8 mouse cellular contexts compared by ENCODE assay signal in the genomic region with DNA sequence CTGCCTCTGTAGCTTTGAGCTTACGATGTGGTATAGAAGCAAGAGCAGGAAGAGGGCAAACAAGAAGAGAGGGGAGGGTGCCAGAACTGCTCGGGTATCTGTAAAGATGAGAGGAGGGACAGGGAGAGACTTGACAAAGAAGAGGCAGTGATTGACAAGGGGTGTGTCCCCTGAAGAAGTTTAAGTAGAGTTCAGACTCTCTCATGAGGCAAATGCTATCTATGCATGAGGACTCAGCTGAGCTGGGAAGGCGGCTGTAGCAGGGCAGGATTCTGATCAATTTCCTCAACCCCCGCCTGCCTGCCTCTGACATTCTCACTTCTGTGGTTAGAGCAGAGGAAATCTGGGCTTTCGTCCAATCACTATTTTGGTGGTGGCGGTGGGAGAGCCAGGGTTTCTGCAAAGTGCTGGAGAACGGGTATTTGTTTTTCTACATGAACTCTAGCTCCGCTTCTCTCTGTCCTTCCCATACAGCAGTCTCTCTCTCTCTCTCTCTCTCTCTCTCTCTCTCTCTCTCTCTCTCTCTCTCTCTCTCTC. TPM values are rescaled to one million over a fixed set of nuclear protein-coding genes. Genes with fewer than 3 reads are reported as not detected.
DNase-seq lines count a peak whose midpoint lies in the region; ATAC-seq and TF ChIP-seq lines count a peak whose summit lies in the region.

No protein-coding gene starts in this region.

- dilution Hi-C loops in CH12.LX (cut with MboI; ENCODE audit: extremely low pct_ligation_motif_present, extremely low pct_unique_long_range_greater_than_20kb, low sequenced_read_pairs), result no loop called here

- peaks cover 43% of the 10 kb centered on the region for H3K27me3 ChIP-seq in CH12.LX (replicated peaks)
- peaks cover 3% of the 10 kb centered on the region; the same call in 1 of the 2 replicates for H3K27me3 ChIP-seq in hindbrain, embryonic 13.5 days

- H3K27ac ChIP-seq in CH12.LX (ENCODE audit: insufficient read depth, low read depth), result no peak overlapping the region
- H3K27ac ChIP-seq in hindbrain, embryonic 13.5 days, result peak overlapping the region; percentile 83

- peak; percentile 70 for ATAC-seq in hindbrain, embryonic 13.5 days (ENCODE audit: low FRiP score)

- in situ Hi-C loops in CH12.LX (cut with MboI; ENCODE audit: low pct_ligation_motif_present, low pct_unique_long_range_greater_than_20kb, low sequenced_read_pairs), result no loop called here

- H3K9ac ChIP-seq in CH12.LX (ENCODE audit: insufficient read depth, low read depth), result no peak overlapping the region
- H3K9ac ChIP-seq in hindbrain, embryonic 13.5 days, result peak overlapping the region; percentile 64

- TF ChIP-seq CTCF in CH12.LX (conservative IDR thresholded peaks at IDR 0.05 in 1 of 2, IDR thresholded peaks at IDR 0.05 in 1 of 2; ENCODE audit: low read depth in 2 of 2, low read length in 2 of 2), result no peak

- WGBS in hindbrain, embryonic 13.5 days, result 5% methylated on average over 8 of the region's 8 CpGs

- no peak for DNase-seq in CH12.LX (ENCODE audit: extremely low read depth)
- DNase-seq in brain, adult 2 months (ENCODE audit: low read depth, low spot score), result peak; percentile 95
- DNase-seq in frontal cortex, postnatal 36 days (ENCODE audit: low spot score in 2 of 2), result peak; percentile 85 to 92
- peak; percentile 83 to 95 for DNase-seq in layer of hippocampus, postnatal 14 days (ENCODE audit: low spot score in 2 of 2)
- peak; percentile 59 for DNase-seq in lung, postnatal 25 days (ENCODE audit: low spot score)
- DNase-seq in right cerebral cortex, postnatal 25 days, result peak; percentile 79
- no peak for DNase-seq in B cell, adult 2 months

- no peaks in the 10 kb centered on the region for H3K36me3 ChIP-seq in CH12.LX (replicated peaks in 1 of 2; ENCODE audit: control insufficient read depth in 1 of 2, insufficient read depth in 1 of 2, low read length in 1 of 2)
- 0 out of 2 replicates have a peak, but pooled peaks cover 3% of the 10 kb centered on the region for H3K36me3 ChIP-seq in hindbrain, embryonic 13.5 days

- no peak for TF ChIP-seq RAD21 in CH12.LX (IDR thresholded peaks at IDR 0.05; ENCODE audit: low read depth, low read length)

- no peak overlapping the region for H3K4me3 ChIP-seq in CH12.LX (replicated peaks in 1 of 3; ENCODE audit: low read depth in 2 of 3, low read length in 2 of 3, poor library complexity in 1 of 3)
- H3K4me3 ChIP-seq in hindbrain, embryonic 13.5 days, result peak overlapping the region; percentile 28

- H3K4me2 ChIP-seq in CH12.LX (ENCODE audit: insufficient read depth, low read depth, poor library complexity, severe bottlenecking), result peak overlapping the region; percentile 55
- peak overlapping the region; percentile 54 for H3K4me2 ChIP-seq in hindbrain, embryonic 13.5 days

- no peak for TF ChIP-seq POLR2A in CH12.LX (IDR thresholded peaks at IDR 0.05; ENCODE audit: low read depth, low read length)

- no peaks in the 10 kb centered on the region for H3K9me3 ChIP-seq in CH12.LX (replicated peaks; ENCODE audit: low read length)
- no peaks in the 10 kb centered on the region for H3K9me3 ChIP-seq in hindbrain, embryonic 13.5 days

- no peak for TF ChIP-seq EP300 in CH12.LX (IDR thresholded peaks at IDR 0.05; ENCODE audit: low read length)

- no peaks in the 10 kb centered on the region for H3K79me2 ChIP-seq in CH12.LX (replicated peaks; ENCODE audit: control insufficient read depth, extremely low read depth, insufficient read depth, poor library complexity, severe bottlenecking)

- H3K4me1 ChIP-seq in CH12.LX (ENCODE audit: control insufficient read depth in 1 of 2, insufficient read depth in 2 of 2), result 0 out of 4 replicates have a peak, but pooled peaks cover 0 to 5% of the 10 kb centered on the region in 2 experiments
- H3K4me1 ChIP-seq in hindbrain, embryonic 13.5 days (replicated peaks), result peaks cover 16% of the 10 kb centered on the region

TF ChIP-seq in CH12.LX, 34 proteins besides CTCF, POLR2A, EP300 and RAD21:
- TF ChIP-seq NELFE (IDR thresholded peaks at IDR 0.05; ENCODE audit: low read depth, low read length), result no peak
- no peak for TF ChIP-seq HCFC1 (IDR thresholded peaks at IDR 0.05; ENCODE audit: low read depth, low read length)
- TF ChIP-seq ZMIZ1 (IDR thresholded peaks at IDR 0.05; ENCODE audit: low read depth, low read length), result no peak
- no peak for TF ChIP-seq CHD2 (IDR thresholded peaks at IDR 0.05; ENCODE audit: low read length)
- no peak for TF ChIP-seq RCOR1 (conservative IDR thresholded peaks at IDR 0.05; ENCODE audit: low read depth, low read length)

RNA-seq across cellular contexts. Expression of gene B4galt3, which starts 7.5 kb away (rescaled TPM):
- 27.4 and 27.8 TPM in 2 replicates for total RNA-seq in CH12.LX (2012; rRNA removed)
- 18.3 and 19.3 TPM in 2 replicates for total RNA-seq in CH12.LX (2014; rRNA removed)
- polyA plus RNA-seq in CH12.LX (2012; ENCODE audit: insufficient read length, low read depth), result 23.1 TPM in 2 replicates
- polyA plus RNA-seq in hindbrain, embryonic 13.5 days (2015; fragmentation: Nextera tagmentation; extraction: Ambion mirVana), result 105 and 110 TPM in 2 replicates
- 10 to 100 TPM; 54.8 to 62.8 TPM for total RNA-seq in layer of hippocampus, postnatal 14 days (2021)

RNA-seq across cellular contexts. Expression of gene Ndufs2, which starts 11.5 kb away (rescaled TPM):
- 244 and 265 TPM in 2 replicates for total RNA-seq in CH12.LX (2012; rRNA removed)
- 239 and 242 TPM in 2 replicates for total RNA-seq in CH12.LX (2014; rRNA removed)
- 242 and 264 TPM in 2 replicates for polyA plus RNA-seq in CH12.LX (2012; ENCODE audit: insufficient read length, low read depth)
- 222 and 228 TPM in 2 replicates for polyA plus RNA-seq in hindbrain, embryonic 13.5 days (2015; fragmentation: Nextera tagmentation; extraction: Ambion mirVana)
- total RNA-seq in layer of hippocampus, postnatal 14 days (2021), result 100 to 1,000 TPM; 274 to 282 TPM

RNA-seq across cellular contexts. Expression of gene Adamts4, which starts 12.4 kb away (rescaled TPM):
- total RNA-seq in CH12.LX (2012; rRNA removed) (0.13 and 0.25 TPM in 2 replicates), CH12.LX (2014; rRNA removed) (0.04 and 0.08 TPM in 2 replicates)
- polyA plus RNA-seq in CH12.LX (2012; ENCODE audit: insufficient read length, low read depth), result 0.09 and 0.19 TPM in 2 replicates
- polyA plus RNA-seq in hindbrain, embryonic 13.5 days (2015; fragmentation: Nextera tagmentation; extraction: Ambion mirVana), result 4.9 and 5.0 TPM in 2 replicates
- total RNA-seq in layer of hippocampus, postnatal 14 days (2021), result 10 to 100 TPM; 31.5 to 34.6 TPM

RNA-seq across cellular contexts. Expression of gene Ppox, which starts 18.3 kb away (rescaled TPM):
- total RNA-seq in CH12.LX (2012; rRNA removed), result 12.4 and 13.6 TPM in 2 replicates
- total RNA-seq in CH12.LX (2014; rRNA removed), result 10.5 and 13.7 TPM in 2 replicates
- 13.9 and 15.1 TPM in 2 replicates for polyA plus RNA-seq in CH12.LX (2012; ENCODE audit: insufficient read length, low read depth)
- 45.0 and 51.1 TPM in 2 replicates for polyA plus RNA-seq in hindbrain, embryonic 13.5 days (2015; fragmentation: Nextera tagmentation; extraction: Ambion mirVana)
- total RNA-seq in layer of hippocampus, postnatal 14 days (2021), result 10 to 100 TPM; 24.2 to 25.2 TPM

RNA-seq across cellular contexts. Expression of gene Usp21, which starts 25.1 kb away (rescaled TPM):
- total RNA-seq in CH12.LX (2012; rRNA removed), result 13.1 and 14.2 TPM in 2 replicates
- 7.1 and 8.5 TPM in 2 replicates for total RNA-seq in CH12.LX (2014; rRNA removed)
- 34.3 and 37.6 TPM in 2 replicates for polyA plus RNA-seq in CH12.LX (2012; ENCODE audit: insufficient read length, low read depth)
- polyA plus RNA-seq in hindbrain, embryonic 13.5 days (2015; fragmentation: Nextera tagmentation; extraction: Ambion mirVana), result 106 and 107 TPM in 2 replicates
- total RNA-seq in layer of hippocampus, postnatal 14 days (2021), result 10 to 100 TPM; 49.2 to 53.6 TPM

Comparison
In these comparisons a context has a peak if more than half of its experiments do, and no peak if none do; other contexts are left out.
1. DNase-seq: peak in brain, adult 2 months (single experiment), frontal cortex, postnatal 36 days (2 of 2), layer of hippocampus, postnatal 14 days (2 of 2), lung, postnatal 25 days (single experiment) and right cerebral cortex, postnatal 25 days (single experiment); none in CH12.LX (single experiment) and B cell, adult 2 months (0 of 2).
2. RNA of gene Adamts4, which starts 12.4 kb away (total RNA-seq): 31.5 to 34.6 TPM in layer of hippocampus, postnatal 14 days; 0.04 to 0.25 TPM in CH12.LX; every median in the first group is over 10 times any median in the second.